Mouse (Mus musculus): Measurements from ENCODE around the gene Gm5797. TPM values are rescaled to one million over a fixed set of nuclear protein-coding genes. Genes with fewer than 3 reads are reported as not detected.

Gene Gm5797
- total RNA-seq (2023), result not detected

DNA sequence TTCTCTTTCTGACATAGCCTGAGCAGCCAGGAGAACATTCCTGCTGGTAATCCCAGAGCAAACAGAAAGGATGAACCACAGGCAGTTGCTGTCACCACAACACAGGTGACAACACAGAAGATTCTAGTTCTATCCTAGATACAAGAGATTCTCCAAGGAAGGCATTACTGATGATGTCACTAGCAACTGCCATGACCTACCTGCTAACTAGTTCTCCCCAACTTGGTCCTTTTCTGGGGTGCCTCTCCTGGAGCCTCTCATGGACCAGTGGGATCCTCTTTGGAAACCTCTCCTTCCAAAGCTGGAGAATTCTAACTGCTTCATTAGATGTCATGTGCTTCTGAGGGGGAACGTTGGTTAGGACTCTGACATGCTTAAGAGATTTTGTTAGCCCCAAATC is at the start of gene Gm5797:
Gm5797 (minus strand) TSS at position 101 of the 400 bp plus-strand sequence.

DNA sequence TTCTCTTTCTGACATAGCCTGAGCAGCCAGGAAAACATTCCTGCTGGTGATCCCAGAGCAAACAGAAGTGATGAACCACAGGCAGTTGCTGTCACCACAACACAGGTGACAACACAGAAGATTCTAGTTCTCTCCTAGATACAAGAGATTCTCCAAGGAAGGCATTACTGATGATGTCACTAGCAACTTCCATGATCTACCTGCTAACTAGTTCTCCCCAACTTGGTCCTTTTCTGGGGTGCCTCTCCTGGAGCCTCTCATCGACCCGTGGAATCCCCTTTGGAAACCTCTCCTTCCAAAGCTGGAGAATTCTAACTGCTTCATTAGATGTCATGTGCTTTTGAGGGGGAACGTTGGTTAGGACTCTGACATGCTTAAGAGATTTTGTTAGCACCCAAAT is 32.8 kb upstream of the Gm5797 start, which contains the start of gene Gm8374:
Gm8374 (minus strand) TSS at position 101 of the 400 bp plus-strand sequence.

DNA sequence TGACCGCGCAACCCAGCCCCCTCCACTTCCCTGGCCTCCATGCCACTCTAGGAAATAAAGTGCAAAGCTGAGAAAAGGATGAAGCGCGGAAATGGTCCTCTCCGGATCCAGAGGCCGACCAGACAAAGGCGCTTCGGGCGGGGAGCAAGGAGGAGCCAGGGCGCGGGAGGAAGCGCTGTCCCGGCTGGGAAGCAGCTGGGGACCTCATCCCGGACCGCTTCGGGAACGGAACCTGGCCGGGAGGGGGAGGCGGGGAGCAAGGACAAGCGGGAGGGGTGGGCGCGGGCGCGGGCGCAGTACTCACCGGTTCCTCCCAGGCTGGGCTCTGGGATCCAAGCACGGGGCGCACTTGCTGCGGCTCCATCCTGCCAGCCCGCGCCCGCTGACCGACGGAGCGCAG is 17.5 kb downstream of the Gm5797 start, which contains the start of gene Gm3739:
Gm3739 (minus strand) TSS at position 389 of the 400 bp plus-strand sequence.

Other genes with a start within 250 kb of the Gm5797 start
- gene Gm3696, start 231.8 kb downstream of the Gm5797 start, total RNA-seq (2023), result not detected
- not detected for gene Gm6676, start 207.0 kb downstream of the Gm5797 start, total RNA-seq (2023)
- gene Gm3512, start 157.9 kb downstream of the Gm5797 start, total RNA-seq (2023), result not detected
- gene Gm16434, start 137.9 kb downstream of the Gm5797 start, total RNA-seq (2023), result not detected
- gene Gm3727, start 67.7 kb downstream of the Gm5797 start, total RNA-seq (2023), result not detected
- gene Gm3739, start 17.3 kb downstream of the Gm5797 start, total RNA-seq (2023), result 1.2 TPM
- gene Gm8374, start 32.7 kb upstream of the Gm5797 start, total RNA-seq (2023), result not detected
- not detected for gene Gm3755, start 118.5 kb upstream of the Gm5797 start, total RNA-seq (2023)
- not detected for gene Gm3752, start 151.4 kb upstream of the Gm5797 start, total RNA-seq (2023)
- gene Gm3558, start 236.2 kb upstream of the Gm5797 start, total RNA-seq (2023), result 0.35 TPM

Data from CD4-positive naive resting alpha-beta T cell, adult 57 days (primary cell).